Mouse (Mus musculus) layer of hippocampus, adult 9-11 months (tissue): Measurements from ENCODE around the gene Kat2b.
"Not testable (repeated sequence)": the region's sequence is repeated elsewhere in the genome, so short reads cannot be mapped to it uniquely, and the experiment has no call there.

Source experiments
- DNase-seq: peaks from one replicate; pipeline ENCODE4 v3.0.0; 2022

Gene Kat2b

DNA sequence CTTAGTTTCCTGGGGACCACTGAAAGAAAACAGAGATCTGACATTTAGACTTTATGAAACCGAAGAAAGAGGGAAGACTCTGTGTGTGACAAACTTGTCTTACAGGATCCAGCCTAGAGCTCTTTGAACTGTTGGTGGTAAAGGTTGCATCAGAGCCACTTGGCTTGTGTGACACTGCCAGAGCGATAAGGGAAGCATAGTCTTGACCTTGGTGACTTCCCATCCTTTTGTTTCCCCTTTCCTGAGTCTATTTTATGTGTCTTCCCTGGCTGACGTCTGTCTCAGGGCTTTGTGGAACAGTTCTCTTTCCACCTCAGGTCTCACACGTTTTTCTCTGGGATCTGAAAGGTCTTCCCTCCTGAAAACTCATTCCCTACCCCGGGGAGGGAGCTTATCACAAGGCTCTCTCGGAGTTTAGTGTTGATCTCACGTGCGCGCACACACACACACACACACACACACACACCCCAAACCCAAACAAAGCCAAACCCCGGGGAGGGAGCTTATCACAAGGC, 3.8 kb downstream of the Kat2b start:
- DNase-seq = peak; percentile 17

DNA sequence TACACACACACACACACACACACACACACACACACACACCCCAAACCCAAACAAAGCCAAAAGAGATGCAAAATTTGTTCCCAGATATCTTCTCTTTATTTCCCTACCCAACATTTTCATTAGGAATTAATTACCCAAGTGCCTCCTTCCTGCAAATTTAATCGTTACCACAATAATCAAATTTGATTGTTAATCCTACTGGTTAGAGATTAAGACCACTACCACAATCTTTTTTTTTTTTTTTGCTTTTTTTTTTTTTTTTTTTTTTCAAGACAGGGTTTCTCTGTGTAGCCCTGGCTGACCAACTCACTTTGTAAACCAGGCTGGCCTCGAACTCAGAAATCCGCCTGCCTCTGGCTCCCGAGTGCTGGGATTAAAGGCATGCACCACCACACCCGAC, 4.3 kb downstream of the Kat2b start:
- DNase-seq = not testable (repeated sequence)

DNA sequence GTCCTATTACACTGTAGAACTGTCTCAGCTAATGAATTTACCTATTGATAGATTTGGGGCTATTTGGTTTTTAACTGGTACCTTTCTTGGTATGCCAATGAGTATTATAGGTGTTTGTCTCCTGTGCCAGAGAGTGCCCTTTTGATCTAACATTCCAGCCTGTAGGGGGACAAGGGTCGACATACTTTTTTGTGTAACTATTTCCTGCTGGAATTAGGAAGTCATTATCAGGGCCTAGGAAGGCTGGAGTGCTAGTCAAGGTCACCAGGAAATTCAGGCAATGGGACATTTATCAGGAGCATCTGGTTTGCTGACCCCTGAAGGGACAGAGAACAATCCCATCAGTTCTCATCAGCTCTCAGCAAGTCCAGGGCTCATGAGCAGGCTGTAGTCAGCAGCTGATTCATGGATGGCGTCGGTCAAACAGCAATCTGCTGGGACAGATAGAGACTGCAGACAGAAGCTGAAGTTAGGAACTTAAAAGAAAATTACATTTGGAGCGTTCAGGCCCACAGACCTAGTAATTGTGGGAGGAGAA, 6.4 kb downstream of the Kat2b start:
- DNase-seq = no peak

DNA sequence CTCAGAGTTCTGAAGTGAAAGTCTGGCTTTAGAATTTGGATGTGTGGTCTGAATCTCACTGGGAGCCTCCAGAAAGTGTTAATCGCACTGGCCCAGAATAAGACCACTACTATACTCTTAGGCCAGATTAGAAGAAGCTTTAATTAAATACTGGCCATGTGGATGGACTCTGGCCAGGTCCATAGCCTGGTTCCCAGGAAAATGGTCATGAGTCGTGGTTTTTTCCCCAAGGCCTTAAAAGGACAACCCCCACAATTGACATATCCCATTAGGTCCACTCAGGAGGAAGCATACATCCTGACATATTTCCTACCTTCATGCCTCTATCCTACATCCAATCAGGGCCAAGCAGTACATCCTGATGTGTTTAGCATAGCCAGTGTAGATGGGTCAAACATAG, 10.5 kb downstream of the Kat2b start:
- no peak for DNase-seq

DNA sequence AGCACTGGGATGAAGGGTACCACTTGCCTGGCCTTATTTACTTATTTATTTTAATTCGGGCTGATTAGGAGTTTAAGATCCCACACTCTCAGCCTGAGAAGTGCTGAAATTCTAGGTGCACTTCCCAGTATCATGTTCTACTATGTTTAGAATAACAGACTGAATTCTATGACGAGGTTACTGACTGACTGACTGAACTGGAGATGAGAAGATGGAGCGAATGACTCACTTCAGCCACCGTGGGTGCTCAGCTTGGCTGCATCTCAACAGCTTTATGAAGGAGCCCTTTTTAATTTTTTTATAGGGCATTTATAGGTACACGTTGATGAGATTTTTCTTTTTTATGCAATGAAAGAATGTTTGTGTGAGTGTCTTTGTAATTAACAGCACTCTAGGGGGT, 11.1 kb downstream of the Kat2b start:
- DNase-seq = no peak

DNA sequence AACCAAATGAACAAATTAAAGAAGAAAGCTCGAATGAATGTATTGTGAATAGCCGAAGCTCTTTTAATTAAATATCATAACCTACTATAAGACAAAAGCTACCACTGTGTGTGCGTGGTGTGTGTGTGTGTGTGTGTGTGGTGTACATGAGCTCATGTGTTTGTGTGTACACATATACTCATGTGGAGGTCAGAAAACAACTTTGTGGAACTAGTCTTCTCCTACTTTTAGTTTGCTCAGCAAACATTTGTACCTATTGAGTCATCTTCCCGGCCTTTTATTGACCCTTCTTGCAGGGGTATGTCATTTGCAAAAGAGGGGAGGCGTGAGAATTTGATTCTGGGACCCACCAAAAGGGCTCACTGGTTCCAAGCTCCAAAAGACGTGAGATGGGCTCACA, 11.6 kb downstream of the Kat2b start:
- DNase-seq = no peak

DNA sequence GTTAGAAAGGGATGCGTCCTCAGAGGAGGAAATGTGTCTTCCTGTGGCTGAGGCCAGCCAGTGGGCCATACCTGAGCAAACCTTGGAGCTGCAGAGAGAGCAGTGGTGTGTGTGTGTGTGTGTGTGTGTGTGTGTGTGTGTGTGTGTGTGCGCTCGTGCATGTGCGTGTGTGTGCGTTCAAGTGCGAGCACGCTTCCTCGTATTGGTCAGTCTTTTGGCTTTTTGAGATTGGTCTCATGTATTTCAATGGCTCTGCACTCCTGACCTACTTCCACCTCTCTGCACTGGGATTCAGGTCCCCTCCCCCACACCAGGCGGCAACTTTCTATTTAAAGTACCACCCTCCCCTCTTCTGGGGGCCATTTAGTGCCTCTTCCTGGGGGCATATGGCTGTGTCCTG, 12.1 kb downstream of the Kat2b start:
- no peak for DNase-seq

DNA sequence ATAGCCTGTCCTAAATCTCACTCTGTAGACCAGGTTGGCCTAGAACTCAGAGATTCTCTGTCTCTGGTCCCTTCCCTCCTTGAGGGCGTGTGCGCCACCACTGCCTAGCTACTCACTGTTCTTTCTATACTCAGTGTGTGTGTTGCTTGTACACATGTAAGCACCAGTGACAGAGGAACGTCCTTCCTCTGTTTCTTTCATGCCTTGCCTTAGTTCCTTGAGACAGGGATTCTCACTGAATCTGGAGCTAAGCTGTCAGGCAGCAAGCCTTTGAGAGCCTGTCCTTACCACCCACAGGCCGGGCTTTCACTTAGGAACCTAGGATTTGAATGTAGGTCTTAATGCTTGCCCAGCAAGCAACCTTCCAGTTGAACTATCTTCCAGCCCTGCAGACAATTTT, 13.0 kb downstream of the Kat2b start:
- DNase-seq = no peak

DNA sequence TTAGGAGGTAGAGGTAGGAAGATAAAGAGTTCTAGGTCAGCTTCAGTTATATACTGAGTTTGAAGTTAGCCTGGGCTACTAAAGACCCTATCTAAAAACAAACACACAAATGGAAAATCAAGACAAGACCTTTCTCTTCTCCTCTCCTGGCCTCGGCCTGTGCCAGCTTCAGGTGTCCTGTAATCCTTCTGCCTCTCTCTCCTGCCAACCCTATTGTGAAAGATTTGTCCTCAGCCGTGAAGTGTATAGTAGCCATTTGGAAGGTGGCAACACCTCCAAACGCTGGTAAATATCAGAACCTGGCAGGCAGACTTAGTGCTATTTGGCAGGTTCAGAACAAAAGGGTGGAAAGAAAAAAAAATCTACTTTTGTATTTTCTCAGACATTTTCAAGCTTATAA, 13.6 kb downstream of the Kat2b start:
- no peak for DNase-seq

DNA sequence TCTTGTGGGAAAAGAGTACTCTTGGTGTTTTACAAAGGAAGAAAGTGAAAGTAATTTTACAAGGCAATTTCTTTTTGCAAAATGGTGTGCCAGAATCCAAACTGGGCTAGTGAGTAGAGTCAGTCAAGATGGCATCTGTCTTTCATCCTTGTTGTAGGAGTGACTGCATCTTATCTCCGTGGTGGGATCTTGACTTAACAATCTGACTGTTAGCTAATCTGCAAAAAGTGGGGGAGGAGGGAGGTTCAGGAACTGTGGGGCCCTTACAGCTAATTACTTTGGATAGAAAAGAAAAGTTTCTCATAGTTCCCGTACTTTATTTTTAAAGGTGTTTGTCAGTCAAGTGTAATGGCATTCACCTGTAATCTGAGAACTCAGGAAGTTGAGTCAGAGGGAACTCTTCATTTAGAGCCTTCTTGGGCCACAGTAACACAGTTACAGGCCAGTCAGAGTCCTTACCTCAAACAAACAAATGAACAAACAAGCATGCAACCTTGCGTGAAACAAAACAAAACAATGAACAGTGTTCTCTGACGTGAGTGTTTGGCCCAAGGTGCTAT, 15.4 kb downstream of the Kat2b start:
- DNase-seq = no peak

DNA sequence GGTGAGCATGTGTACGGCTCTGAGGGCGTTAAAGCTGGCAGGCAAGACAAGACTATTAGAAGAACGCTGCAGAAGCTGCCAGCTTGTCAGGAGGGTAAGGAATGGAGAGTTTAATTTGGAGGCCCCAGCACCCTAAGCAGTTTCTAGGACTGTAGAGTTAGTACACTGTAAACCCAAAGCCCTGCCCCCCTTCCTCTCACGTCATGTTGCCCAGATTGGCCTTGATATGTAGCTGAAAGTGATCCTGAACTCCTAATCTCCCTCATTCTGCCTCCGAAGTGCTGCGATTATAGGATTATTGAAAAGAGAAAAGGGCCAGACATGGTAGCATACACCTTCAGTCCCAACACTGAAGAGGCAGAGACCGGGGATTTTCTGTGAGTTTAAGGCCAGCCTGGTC, 16.1 kb downstream of the Kat2b start:
- no peak for DNase-seq

DNA sequence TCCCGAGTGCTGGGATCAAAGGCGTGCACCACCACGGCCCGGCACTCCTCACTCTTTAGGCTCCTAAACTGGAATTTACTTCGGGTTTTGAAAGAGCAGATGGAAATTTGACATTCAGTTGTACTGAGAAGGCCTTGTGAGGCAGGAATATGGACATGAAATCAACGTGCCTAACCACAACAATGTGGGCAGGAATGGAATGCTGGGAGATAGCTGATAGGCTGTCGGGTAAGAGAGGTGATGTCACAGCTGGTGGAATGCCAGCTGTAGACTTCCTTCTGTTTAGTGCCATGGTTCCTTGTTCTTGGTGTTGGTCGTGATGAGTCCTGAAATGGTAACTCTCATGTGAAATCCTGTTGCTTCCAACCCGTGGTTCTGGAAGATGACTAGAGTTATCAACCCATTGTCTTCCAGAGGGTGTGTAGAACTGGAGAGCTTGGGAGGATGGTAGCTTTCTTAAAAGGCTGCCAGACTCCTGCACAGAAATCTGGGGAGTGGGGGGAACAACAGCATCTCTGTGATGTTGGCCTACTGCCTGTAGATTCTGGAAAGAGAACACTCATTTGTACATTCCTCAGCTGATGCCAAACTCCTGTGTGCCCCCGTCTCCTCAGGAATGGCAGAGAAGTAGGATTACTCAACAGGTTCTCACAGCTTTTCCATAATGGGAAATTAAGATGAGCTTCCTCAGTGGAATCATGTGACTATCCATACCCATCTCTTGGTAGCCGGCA, 17.4 kb downstream of the Kat2b start:
- no peak for DNase-seq

DNA sequence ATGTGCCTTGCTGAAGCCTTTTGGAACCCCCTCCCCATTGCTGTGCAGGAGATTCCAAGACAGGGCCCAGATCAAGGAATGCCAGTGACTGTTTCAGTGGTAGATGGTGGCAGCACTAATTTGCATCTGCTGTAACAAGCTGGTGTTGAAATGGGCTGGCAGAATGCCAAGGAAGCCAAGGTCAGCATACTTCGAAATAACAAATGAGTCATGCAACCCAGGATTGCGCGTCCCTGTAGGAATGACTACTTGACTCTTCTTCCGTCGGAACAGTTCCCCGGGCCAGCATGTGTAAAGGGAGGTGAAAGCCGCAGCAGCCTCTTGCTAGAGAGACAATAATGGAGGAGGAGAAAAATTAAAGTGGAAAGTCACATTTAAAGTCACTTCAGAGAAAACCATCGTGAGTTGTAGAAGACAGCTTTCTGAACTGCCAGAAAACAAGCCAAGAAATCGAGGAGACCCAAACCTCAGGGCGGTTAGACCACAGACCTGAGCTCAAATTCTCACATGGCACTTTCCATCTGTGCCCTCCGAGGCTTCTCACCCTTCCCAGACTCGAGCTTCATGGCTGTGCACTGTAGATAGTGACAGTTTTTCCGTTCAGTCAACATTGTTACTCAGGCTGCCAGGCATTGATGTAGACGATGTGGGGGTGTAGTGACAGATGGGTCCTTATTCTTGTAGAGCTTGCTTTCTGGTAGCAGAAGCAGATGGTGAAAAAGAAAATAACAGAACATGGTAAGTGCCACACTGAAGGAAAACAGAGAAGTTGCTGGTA, 20.6 kb downstream of the Kat2b start:
- peak; percentile 91 for DNase-seq

DNA sequence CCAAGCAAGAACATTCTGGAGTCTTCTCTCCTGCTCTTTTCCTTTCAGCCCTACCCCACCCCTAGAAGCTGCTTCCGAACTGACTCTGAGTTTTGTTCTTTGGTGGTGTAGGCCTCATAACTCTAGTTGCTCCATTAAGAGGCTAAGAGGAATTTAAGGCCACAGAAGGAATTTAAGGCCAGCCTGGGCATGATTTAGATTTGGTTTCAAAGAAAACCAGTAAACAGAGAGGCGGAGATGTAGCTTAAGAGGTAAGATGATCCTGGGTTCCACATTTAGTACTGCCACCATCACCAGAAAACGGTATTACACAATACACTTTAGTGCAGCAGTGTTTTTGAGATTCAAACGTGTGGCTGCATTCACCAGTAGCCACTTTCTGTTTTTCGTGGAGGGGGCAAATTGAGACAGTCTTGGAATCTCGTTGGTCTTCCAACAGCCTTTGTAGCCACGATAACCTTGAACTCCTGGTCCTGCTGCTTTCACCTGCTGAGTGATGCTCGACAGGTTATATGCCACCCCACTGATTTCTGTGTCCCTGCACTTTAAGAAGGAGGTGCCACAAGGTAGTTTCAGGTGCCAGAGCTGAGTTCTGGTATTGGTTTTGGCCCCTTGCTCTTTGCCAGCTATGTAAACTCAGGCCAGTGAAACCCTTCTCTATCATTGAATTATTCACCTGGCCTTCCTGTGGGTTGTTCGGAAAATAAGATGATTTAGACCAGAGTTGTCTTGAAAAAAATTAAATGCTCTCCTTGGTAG, 21.6 kb downstream of the Kat2b start:
- DNase-seq = no peak

DNA sequence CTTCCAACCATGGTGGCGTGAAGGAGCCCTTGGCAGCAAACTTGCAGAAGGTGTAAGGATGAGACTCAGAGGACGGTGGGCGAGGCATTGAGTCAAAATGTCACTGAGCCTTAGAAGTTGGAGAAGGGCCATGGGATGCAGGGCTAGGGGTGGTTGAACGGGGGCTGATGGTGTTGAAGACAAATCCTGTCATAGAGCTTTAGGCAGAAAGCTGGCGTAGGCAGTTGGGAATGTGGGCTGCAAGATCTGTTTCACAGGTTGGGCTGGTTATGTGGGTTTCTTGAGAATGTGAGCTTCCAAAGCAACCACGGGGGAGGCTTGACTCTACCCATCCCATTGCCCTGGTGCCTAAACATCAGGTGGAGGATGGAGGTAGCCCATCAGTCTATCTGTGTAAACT, 23.4 kb downstream of the Kat2b start:
- no peak for DNase-seq

DNA sequence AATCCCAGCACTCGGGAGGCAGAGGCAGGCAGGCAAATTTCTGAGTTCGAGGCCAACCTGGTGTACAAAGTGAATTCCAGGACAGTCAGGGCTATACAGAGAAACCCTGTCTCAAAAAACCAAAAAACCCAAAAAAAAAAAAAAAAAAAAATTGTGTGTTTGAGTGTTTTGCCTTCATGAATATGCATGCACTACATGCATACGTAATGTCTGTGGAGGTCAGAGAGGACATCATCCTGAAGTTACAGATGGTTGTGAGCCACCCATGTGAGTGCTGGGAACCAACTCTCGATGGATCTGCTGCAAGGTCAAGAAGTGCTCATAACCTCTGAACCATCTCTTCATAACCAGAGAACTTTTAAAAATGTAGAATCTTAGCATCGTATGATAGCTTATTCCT, 25.2 kb downstream of the Kat2b start:
- no peak for DNase-seq

DNA sequence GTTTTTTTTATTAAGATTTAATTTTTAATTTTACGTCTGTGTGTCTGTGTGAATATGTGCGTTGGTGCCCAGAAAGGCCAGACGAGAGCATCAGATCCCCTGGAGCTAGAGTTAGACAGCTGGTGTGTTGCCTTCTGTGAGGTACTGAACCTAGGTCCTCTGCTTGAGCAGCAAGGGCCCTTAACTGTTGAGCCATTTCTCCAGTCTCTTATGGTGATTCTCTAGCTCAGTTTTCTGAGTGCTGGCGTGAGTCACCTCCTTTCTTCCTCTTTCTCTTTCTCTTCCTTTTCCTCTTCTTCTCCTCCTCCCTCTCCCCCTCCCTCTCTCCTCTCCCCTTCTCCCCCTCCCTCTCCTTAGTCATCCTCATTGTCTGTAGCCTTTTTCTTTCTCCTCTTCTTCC, 27.9 kb downstream of the Kat2b start:
- DNase-seq = no peak

DNA sequence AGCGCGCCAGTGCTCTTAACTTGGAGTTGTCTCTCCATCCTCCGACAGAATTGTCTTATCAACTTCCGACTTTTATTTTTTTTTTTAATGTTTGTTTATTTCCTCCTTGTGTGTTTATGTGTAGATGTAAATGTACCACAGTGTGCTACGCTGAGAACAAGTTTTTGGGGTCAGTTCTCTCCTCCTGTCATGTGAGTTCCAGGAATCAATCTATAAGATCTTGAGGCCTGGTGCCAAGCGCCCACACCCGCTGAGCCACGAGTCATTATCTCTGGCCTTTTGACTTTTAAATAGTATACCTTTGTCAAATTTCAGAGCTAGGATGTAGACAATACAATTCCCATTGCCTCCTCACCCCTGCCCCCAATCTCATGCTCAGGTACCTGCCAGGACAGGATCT, 28.9 kb downstream of the Kat2b start:
- no peak for DNase-seq

DNA sequence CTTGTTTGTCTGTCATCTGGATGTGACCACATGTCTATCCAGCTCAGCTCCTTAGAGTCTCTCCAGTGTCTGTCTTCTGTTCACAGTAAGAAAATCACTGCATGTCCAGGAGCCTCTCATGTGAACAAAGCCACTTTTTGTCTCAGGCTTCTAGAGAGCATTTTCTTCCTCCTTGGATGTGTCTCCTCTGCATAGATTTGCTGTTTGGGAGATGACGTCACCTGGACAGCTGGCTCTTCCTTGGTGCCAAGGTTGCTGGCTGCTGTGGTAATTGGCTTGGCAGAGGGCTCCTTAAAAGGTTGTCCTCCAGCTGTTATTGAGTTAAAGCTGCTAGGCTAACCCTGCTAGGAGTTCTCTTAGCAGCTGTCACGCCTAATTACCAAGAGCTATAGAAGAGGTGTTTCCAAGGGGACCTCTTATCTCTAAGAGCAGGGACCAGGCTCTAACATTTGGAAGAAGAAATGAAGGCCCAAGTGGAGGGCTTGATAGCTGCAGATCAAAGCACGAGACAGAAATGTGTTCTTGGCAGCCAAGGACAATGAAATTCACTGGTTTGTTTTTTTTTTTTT, 29.7 kb downstream of the Kat2b start:
- DNase-seq = peak; percentile 49

DNA sequence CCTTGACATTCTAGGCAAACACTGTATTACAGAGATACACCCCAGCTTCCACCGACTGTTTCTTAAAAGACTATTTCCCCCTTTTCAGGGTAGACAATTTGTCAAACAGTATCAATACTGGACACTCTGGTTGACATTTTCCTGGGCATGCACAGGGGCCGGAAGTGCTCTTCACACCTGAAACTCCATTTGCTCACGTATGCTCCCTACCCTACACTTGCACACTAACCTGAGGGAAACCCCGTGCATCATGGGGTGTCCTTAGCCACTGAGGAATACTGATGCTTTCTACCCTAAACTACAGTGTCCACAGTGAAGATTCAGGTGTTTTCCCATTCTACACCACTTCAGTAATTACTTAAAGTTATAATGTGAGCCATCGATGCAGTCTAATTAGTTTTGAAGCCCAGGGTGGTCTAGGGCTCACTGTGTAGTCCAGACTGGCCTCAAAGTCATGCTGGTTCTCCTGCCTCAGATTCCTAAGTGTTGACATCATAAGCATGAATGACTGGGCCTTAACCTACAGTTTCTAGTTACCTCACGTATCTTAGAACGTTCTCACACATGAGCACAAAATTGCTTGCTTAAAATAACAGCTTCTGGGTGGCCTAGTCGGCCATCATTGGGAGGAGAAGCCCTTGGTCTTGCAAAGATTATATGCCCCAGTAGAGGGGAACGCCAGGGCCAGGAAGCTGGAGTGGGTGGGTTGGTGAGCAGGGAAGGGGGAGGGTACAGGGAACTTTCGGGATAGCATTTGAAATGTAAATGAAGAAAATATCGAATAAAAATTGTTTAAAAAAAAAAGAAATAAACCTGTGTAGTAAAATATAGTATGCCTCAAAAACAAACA, 30.5 kb downstream of the Kat2b start:
- DNase-seq = no peak

DNA sequence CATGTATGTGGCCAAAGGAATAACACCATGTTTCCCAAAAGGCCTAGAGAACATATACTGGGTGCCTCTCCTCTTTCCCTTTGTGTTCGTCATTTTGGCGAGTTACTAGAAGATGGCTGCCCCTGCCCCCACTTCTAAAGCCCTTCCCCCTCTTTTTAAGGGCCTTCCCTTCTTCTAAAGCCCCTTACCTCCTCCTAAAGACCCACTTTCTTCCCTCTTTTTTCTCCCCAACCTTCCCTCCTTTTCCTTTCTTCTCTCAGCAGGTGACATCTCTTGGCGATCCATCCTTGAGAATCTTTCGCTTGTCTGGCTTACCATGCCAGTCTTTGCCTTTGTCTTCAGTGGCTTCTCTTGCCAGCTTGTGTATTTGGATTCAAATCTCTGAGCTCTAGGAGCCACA, 31.9 kb downstream of the Kat2b start:
- no peak for DNase-seq

DNA sequence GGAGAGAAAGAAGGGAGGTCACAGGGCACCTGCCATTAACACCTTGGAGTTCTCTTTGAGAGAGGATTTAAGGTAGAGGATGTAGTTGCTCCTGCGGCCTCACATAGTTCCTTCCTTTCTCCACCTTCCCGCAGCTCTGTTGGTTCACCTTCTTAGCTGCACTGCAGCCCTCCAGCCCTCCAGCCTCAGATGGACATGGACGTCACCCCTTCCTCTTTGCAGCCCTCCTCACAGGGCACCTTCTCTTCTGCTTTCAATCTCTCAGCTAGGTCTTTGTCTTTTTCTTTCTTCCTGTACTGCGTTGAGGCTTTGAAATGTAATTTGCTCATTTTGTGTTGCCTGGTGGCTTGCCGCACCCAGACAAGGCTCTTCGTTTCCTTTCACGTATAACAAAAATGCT, 36.6 kb downstream of the Kat2b start:
- DNase-seq = not testable (repeated sequence)
